Comparison of ENCODE assay signal across 9 mouse cellular contexts in the genomic region with DNA sequence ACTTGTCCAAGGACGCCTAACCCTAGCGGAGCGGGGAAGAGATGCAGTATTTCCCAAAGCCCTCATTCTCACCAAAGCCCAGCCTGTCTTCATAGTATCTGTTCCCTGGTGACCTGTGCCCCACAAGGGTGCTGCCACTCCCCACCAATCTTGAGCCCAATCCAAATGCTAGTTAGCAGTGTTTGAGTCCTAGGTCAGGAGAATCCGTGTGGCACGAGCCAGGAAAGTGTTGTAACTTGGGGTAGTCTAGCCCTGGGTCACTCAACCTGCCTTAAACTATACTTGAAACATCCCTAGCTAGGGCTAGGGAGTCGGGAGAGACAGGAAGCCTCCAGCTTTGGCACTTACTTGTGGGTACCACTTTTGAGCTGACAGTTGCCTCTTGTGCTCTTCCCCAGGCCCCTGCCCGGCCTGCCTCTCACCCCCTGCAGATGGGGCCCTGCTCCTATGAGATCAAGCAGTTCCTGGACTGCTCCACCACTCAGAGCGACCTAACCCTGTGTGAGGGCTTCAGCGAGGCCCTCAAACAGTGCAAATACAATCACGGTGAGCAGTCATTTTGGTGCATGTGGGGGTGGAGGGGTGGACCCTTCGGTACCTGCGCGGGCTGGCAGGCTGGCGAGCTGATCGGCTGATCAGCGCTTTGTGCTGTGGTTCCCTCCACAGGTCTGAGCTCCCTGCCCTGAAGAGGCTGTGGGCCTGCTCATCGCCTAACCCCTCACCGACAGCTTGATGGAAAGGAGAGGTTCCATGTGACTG. TPM values are rescaled to one million over a fixed set of nuclear protein-coding genes. Genes with fewer than 3 reads are reported as not detected.
A peak's percentile ranks its signal among the peaks of the same experiment; 100 is the strongest.
DNase-seq lines count a peak whose midpoint lies in the region; ATAC-seq lines count a peak whose summit lies in the region.
"Had no signal": no experiment of that assay in that cellular context is flagged by ENCODE, and none has a peak within 500 bp of the region (broad histone marks: within the 10 kb centered on the region; RNA-seq: fewer than 3 reads in every experiment).

No protein-coding gene starts in this region.

- WGBS in forebrain, embryonic 16.5 days = 36% methylated on average over 18 of the region's 18 CpGs
- 29% methylated on average over 18 of the region's 18 CpGs for WGBS in forebrain, embryonic 11.5 days
- WGBS in midbrain, embryonic 11.5 days = 29% methylated on average over 18 of the region's 18 CpGs
- 28% methylated on average over 18 of the region's 18 CpGs for WGBS in midbrain, embryonic 10.5 days
- WGBS in hindbrain, embryonic 16.5 days = 39% methylated on average over 18 of the region's 18 CpGs

- 0 out of 2 replicates have a peak, but pooled peaks have one; percentile 4 for ATAC-seq in forebrain, embryonic 16.5 days
- no peak for ATAC-seq in forebrain, embryonic 11.5 days (replicated peaks; ENCODE audit: low FRiP score)
- no peak for ATAC-seq in midbrain, embryonic 11.5 days (ENCODE audit: low FRiP score)
- no peak for ATAC-seq in hindbrain, embryonic 16.5 days

- peaks cover 20% of the 10 kb centered on the region for H3K4me1 ChIP-seq in forebrain, embryonic 16.5 days (replicated peaks; ENCODE audit: control insufficient read depth, insufficient read depth, low read length)
- peaks cover 7% of the 10 kb centered on the region for H3K4me1 ChIP-seq in forebrain, embryonic 11.5 days (replicated peaks; ENCODE audit: control insufficient read depth, insufficient read depth, low read length)
- peaks cover 18% of the 10 kb centered on the region for H3K4me1 ChIP-seq in midbrain, embryonic 11.5 days (ENCODE audit: control insufficient read depth, insufficient read depth, low read length)
- peaks cover 60% of the 10 kb centered on the region for H3K4me1 ChIP-seq in midbrain, embryonic 10.5 days
- H3K4me1 ChIP-seq in hindbrain, embryonic 16.5 days (ENCODE audit: control insufficient read depth, insufficient read depth, low read depth, low read length) = peaks cover 14% of the 10 kb centered on the region

- H3K4me2 ChIP-seq in forebrain, embryonic 16.5 days (ENCODE audit: low read length) = no peak overlapping the region
- no peak overlapping the region for H3K4me2 ChIP-seq in forebrain, embryonic 11.5 days (ENCODE audit: low read depth, low read length, severe bottlenecking)
- no peak overlapping the region for H3K4me2 ChIP-seq in midbrain, embryonic 11.5 days
- peak overlapping the region; percentile 74 for H3K4me2 ChIP-seq in hindbrain, embryonic 16.5 days (ENCODE audit: low read length)

- no peak overlapping the region for H3K27ac ChIP-seq in forebrain, embryonic 16.5 days (ENCODE audit: low read length)
- H3K27ac ChIP-seq in forebrain, embryonic 11.5 days (ENCODE audit: low read depth, low read length) = no peak overlapping the region
- H3K27ac ChIP-seq in midbrain, embryonic 11.5 days (ENCODE audit: low read depth, low read length) = no peak overlapping the region
- H3K27ac ChIP-seq in midbrain, embryonic 10.5 days (replicated peaks) = no peak overlapping the region
- H3K27ac ChIP-seq in hindbrain, embryonic 16.5 days (ENCODE audit: low read depth, low read length) = no peak overlapping the region

- no peak overlapping the region for H3K4me3 ChIP-seq in forebrain, embryonic 16.5 days (replicated peaks; ENCODE audit: low read length)
- H3K4me3 ChIP-seq in forebrain, embryonic 11.5 days (ENCODE audit: low read depth, low read length) = no peak overlapping the region
- H3K4me3 ChIP-seq in midbrain, embryonic 11.5 days (ENCODE audit: low read depth, low read length) = no peak overlapping the region
- no peak overlapping the region for H3K4me3 ChIP-seq in midbrain, embryonic 10.5 days
- H3K4me3 ChIP-seq in hindbrain, embryonic 16.5 days (ENCODE audit: low read length) = peak overlapping the region; percentile 57; the same call in 1 of the 2 replicates

- H3K27me3 ChIP-seq in forebrain, embryonic 16.5 days (replicated peaks; ENCODE audit: control insufficient read depth, insufficient read depth, low read length) = peaks cover 9% of the 10 kb centered on the region; the same call in 1 of the 2 replicates
- peaks cover 22% of the 10 kb centered on the region for H3K27me3 ChIP-seq in forebrain, embryonic 11.5 days (ENCODE audit: control insufficient read depth, insufficient read depth, low read length)
- H3K27me3 ChIP-seq in midbrain, embryonic 11.5 days (ENCODE audit: control insufficient read depth, insufficient read depth, low read length) = peaks cover 30% of the 10 kb centered on the region
- H3K27me3 ChIP-seq in midbrain, embryonic 10.5 days (ENCODE audit: low read depth, poor library complexity, severe bottlenecking) = peaks cover 82% of the 10 kb centered on the region
- no peaks in the 10 kb centered on the region for H3K27me3 ChIP-seq in hindbrain, embryonic 16.5 days (replicated peaks; ENCODE audit: control insufficient read depth, insufficient read depth, low read length)
- H3K27me3 ChIP-seq in splenic B cell, adult 2 months (ENCODE audit: control insufficient read depth, insufficient read depth, low read length, poor library complexity, severe bottlenecking) = no peaks in the 10 kb centered on the region

- no peaks in the 10 kb centered on the region for H3K9me3 ChIP-seq in forebrain, embryonic 16.5 days (ENCODE audit: control insufficient read depth, low read length)
- H3K9me3 ChIP-seq in forebrain, embryonic 11.5 days (ENCODE audit: control insufficient read depth, low read length) = no peaks in the 10 kb centered on the region
- no peaks in the 10 kb centered on the region for H3K9me3 ChIP-seq in midbrain, embryonic 11.5 days (ENCODE audit: control insufficient read depth, low read length)
- no peaks in the 10 kb centered on the region for H3K9me3 ChIP-seq in midbrain, embryonic 10.5 days (replicated peaks)
- no peaks in the 10 kb centered on the region for H3K9me3 ChIP-seq in hindbrain, embryonic 16.5 days (ENCODE audit: control insufficient read depth, low read length)

- no peaks in the 10 kb centered on the region for H3K36me3 ChIP-seq in forebrain, embryonic 16.5 days (ENCODE audit: control insufficient read depth, insufficient read depth)
- H3K36me3 ChIP-seq in forebrain, embryonic 11.5 days (ENCODE audit: control insufficient read depth, insufficient read depth, low read length) = no peaks in the 10 kb centered on the region
- H3K36me3 ChIP-seq in midbrain, embryonic 11.5 days (ENCODE audit: control insufficient read depth, insufficient read depth, low read length) = no peaks in the 10 kb centered on the region
- H3K36me3 ChIP-seq in midbrain, embryonic 10.5 days = no peaks in the 10 kb centered on the region
- H3K36me3 ChIP-seq in hindbrain, embryonic 16.5 days (ENCODE audit: control insufficient read depth, insufficient read depth, low read length) = no peaks in the 10 kb centered on the region
- H3K36me3 ChIP-seq in splenic B cell, adult 2 months (ENCODE audit: control insufficient read depth, insufficient read depth, low read length, poor library complexity, severe bottlenecking) = no peaks in the 10 kb centered on the region

- 0 out of 2 replicates have a peak overlapping the region, but pooled peaks have one; percentile 13 for H3K9ac ChIP-seq in forebrain, embryonic 16.5 days (replicated peaks; ENCODE audit: low read depth, low read length)
- no peak overlapping the region for H3K9ac ChIP-seq in forebrain, embryonic 11.5 days (ENCODE audit: low read length)
- no peak overlapping the region for H3K9ac ChIP-seq in midbrain, embryonic 11.5 days (ENCODE audit: low read length)
- peak overlapping the region; percentile 35 for H3K9ac ChIP-seq in hindbrain, embryonic 16.5 days (ENCODE audit: low read depth, low read length)

- no peak for DNase-seq in forebrain, embryonic 11.5 days (ENCODE audit: low spot score)
- peak; percentile 88 for DNase-seq in midbrain, embryonic 11.5 days (ENCODE audit: low spot score, missing footprints)
- no peak for DNase-seq in midbrain, embryonic 10.5 days (ENCODE audit: low spot score)
- peak; percentile 37 for DNase-seq in splenic B cell, adult 2 months (ENCODE audit: low read depth, low spot score)
- DNase-seq in thymus, postnatal 25 days = no peak
- no peak for DNase-seq in frontal cortex, postnatal 10 days (ENCODE audit: low spot score in 2 of 2)

RNA-seq across cellular contexts. Expression of gene Mmp11, which starts 0.8 kb away (rescaled TPM):
- polyA plus RNA-seq in forebrain, embryonic 16.5 days (2015; fragmentation: Nextera tagmentation; extraction: Ambion mirVana) = 22.2 and 24.3 TPM in 2 replicates
- polyA plus RNA-seq in forebrain, embryonic 11.5 days (2014; fragmentation: Nextera tagmentation; extraction: Ambion mirVana) = 25.1 and 30.0 TPM in 2 replicates
- polyA plus RNA-seq in midbrain, embryonic 11.5 days (2014; fragmentation: Nextera tagmentation; extraction: Ambion mirVana) = 33.6 and 34.6 TPM in 2 replicates
- 23.7 and 38.2 TPM in 2 replicates for polyA plus RNA-seq in midbrain, embryonic 10.5 days (2016; fragmentation: Nextera tagmentation; extraction: Ambion mirVana)
- 13.6 and 16.6 TPM in 2 replicates for polyA plus RNA-seq in hindbrain, embryonic 16.5 days (2015; fragmentation: Nextera tagmentation; extraction: Ambion mirVana)

RNA-seq across cellular contexts. Expression of gene Gm867, which starts 3.4 kb away (rescaled TPM):
- polyA plus RNA-seq in forebrain, embryonic 16.5 days (2015; fragmentation: Nextera tagmentation; extraction: Ambion mirVana) = 0.20 TPM in 1 of 2 replicates, not detected in the other
- polyA plus RNA-seq in forebrain, embryonic 11.5 days (2014; fragmentation: Nextera tagmentation; extraction: Ambion mirVana) = 0.39 and 0.52 TPM in 2 replicates
- 0.48 and 1.5 TPM in 2 replicates for polyA plus RNA-seq in midbrain, embryonic 11.5 days (2014; fragmentation: Nextera tagmentation; extraction: Ambion mirVana)
- 0.52 and 0.58 TPM in 2 replicates for polyA plus RNA-seq in midbrain, embryonic 10.5 days (2016; fragmentation: Nextera tagmentation; extraction: Ambion mirVana)
- 0.74 and 1.5 TPM in 2 replicates for polyA plus RNA-seq in hindbrain, embryonic 16.5 days (2015; fragmentation: Nextera tagmentation; extraction: Ambion mirVana)
- polyA plus RNA-seq: stomach, embryonic 14.5 days had no signal

RNA-seq across cellular contexts. Expression of gene Chchd10, which starts 4.2 kb away (rescaled TPM):
- polyA plus RNA-seq in forebrain, embryonic 16.5 days (2015; fragmentation: Nextera tagmentation; extraction: Ambion mirVana) = 21.8 and 30.7 TPM in 2 replicates
- 6.6 and 7.4 TPM in 2 replicates for polyA plus RNA-seq in forebrain, embryonic 11.5 days (2014; fragmentation: Nextera tagmentation; extraction: Ambion mirVana)
- 5.5 and 6.4 TPM in 2 replicates for polyA plus RNA-seq in midbrain, embryonic 11.5 days (2014; fragmentation: Nextera tagmentation; extraction: Ambion mirVana)
- polyA plus RNA-seq in midbrain, embryonic 10.5 days (2016; fragmentation: Nextera tagmentation; extraction: Ambion mirVana) = 6.9 and 7.5 TPM in 2 replicates
- polyA plus RNA-seq in hindbrain, embryonic 16.5 days (2015; fragmentation: Nextera tagmentation; extraction: Ambion mirVana) = 167 and 218 TPM in 2 replicates

RNA-seq across cellular contexts. Expression of gene Vpreb3, which starts 5.8 kb away (rescaled TPM):
- polyA plus RNA-seq in forebrain, embryonic 16.5 days (2015; fragmentation: Nextera tagmentation; extraction: Ambion mirVana) = 0.48 TPM in 1 of 2 replicates, not detected in the other
- polyA plus RNA-seq in forebrain, embryonic 11.5 days (2014; fragmentation: Nextera tagmentation; extraction: Ambion mirVana) = 0.76 and 0.79 TPM in 2 replicates
- 0.47 and 0.70 TPM in 2 replicates for polyA plus RNA-seq in midbrain, embryonic 11.5 days (2014; fragmentation: Nextera tagmentation; extraction: Ambion mirVana)
- polyA plus RNA-seq in midbrain, embryonic 10.5 days (2016; fragmentation: Nextera tagmentation; extraction: Ambion mirVana) = 0.24 and 0.39 TPM in 2 replicates
- polyA plus RNA-seq in hindbrain, embryonic 16.5 days (2015; fragmentation: Nextera tagmentation; extraction: Ambion mirVana) = 0.35 and 0.64 TPM in 2 replicates

RNA-seq across cellular contexts. Expression of gene Smarcb1, which starts 15.7 kb away (rescaled TPM):
- 325 and 342 TPM in 2 replicates for polyA plus RNA-seq in forebrain, embryonic 16.5 days (2015; fragmentation: Nextera tagmentation; extraction: Ambion mirVana)
- polyA plus RNA-seq in forebrain, embryonic 11.5 days (2014; fragmentation: Nextera tagmentation; extraction: Ambion mirVana) = 295 TPM in 2 replicates
- polyA plus RNA-seq in midbrain, embryonic 11.5 days (2014; fragmentation: Nextera tagmentation; extraction: Ambion mirVana) = 268 and 274 TPM in 2 replicates
- polyA plus RNA-seq in midbrain, embryonic 10.5 days (2016; fragmentation: Nextera tagmentation; extraction: Ambion mirVana) = 294 and 296 TPM in 2 replicates
- polyA plus RNA-seq in hindbrain, embryonic 16.5 days (2015; fragmentation: Nextera tagmentation; extraction: Ambion mirVana) = 252 TPM in 2 replicates

Comparison
In these comparisons a context has a peak if more than half of its experiments do, and no peak if none do; other contexts are left out.
1. H3K9ac ChIP-seq: peak in forebrain, embryonic 16.5 days (single experiment) and hindbrain, embryonic 16.5 days (single experiment); none in forebrain, embryonic 11.5 days (single experiment) and midbrain, embryonic 11.5 days (single experiment).
2. DNase-seq: peak in midbrain, embryonic 11.5 days (single experiment) and splenic B cell, adult 2 months (single experiment); none in forebrain, embryonic 11.5 days (single experiment), midbrain, embryonic 10.5 days (single experiment), thymus, postnatal 25 days (single experiment) and frontal cortex, postnatal 10 days (0 of 2).